Mouse (Mus musculus) layer of hippocampus, adult 18-20 months (tissue): Measurements from ENCODE around the gene Tssk6. TPM values are rescaled to one million over a fixed set of nuclear protein-coding genes. Genes with fewer than 3 reads are reported as not detected.

ENCODE experiments used
- DNase-seq, 2 experiments: peaks; one replicate each; pipeline ENCODE4 v3.0.0; 2022; ENCODE audit warnings: low spot score in 2 of 2
- long read RNA-seq: library from polyadenylated mRNA; stranded (forward); transcript quantifications from one replicate; pipeline ENCODE4 v2.0.0, GENCODE M21; 2021
- total RNA-seq, 2 experiments: library from RNA; stranded (reverse); gene quantifications; 2 replicates each; pipeline ENCODE4 v1.2.3; 2021

Tssk6 gene
- total RNA-seq, result under 1 TPM; 0.25 to 0.33 TPM
- long read RNA-seq, result 0 reads

- no peak for DNase-seq
Observed at GRCm38 (mm10) chr8:69902163-69903062, at the start of gene Tssk6, which contains the start of the genes Ndufa13 and Yjefn3. Gene Tssk6, plus strand, starts transcription at chr8:69902184. Gene Ndufa13, minus strand, starts transcription at chr8:69902558. Gene Yjefn3, minus strand, starts transcription at chr8:69902712.

GRCm38 (mm10) chr8:69853869-69854268, 48.1 kb upstream of the Tssk6 start:
- DNase-seq, result no peak

GRCm38 (mm10) chr8:69860807-69861206, 41.2 kb upstream of the Tssk6 start:
- no peak for DNase-seq

DNA sequence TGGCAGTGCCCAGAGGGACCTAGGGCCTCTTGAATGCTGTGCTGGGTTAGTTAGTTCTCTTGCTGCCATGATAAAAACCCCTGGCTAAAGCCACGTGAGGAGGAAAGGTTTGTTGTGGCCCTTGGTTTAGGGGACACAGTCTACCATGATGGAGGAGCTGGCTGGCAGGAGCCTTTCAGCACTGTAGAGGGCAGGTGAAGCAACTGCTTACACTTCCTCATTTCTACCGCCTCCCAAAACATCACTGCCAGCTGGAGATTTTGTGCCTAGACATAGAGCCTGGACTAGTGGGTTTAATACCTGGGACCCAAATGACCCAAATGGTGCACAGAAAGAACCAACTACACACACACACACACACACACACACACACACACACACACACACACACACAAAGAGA, 40.7 kb upstream of the Tssk6 start:
- no peak for DNase-seq

DNA sequence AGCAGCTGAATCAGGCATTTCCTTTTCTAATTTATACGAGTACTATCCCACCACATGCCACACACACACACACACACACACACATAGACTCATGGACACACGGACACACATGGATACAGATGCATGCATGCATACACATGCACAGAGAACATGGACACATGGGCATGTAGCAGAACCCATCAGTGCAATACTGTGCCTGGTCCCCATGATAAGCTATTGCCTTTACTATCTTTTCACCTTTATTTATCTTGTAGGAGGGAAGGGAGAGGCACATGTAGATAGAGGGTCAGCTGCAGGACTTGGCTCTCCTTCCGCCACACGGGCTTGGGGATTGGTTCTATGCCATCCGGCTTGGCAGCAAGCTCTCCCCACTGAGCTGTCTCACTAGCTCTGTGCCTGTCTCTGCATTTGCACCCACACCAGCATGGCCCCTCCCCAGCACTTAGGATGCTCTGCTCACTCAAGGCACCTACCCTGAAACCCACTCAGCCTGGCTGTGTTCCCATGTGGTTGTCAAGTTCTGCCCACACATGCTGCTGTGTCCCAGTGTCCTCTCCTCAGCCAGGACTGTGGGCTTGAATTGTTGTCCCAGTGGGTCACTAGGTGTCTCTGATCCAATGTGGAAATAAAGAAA, 38.5 kb upstream of the Tssk6 start:
- no peak for DNase-seq

- no peak for DNase-seq
Observed at GRCm38 (mm10) chr8:69864180-69864579, 37.8 kb upstream of the Tssk6 start.

DNA sequence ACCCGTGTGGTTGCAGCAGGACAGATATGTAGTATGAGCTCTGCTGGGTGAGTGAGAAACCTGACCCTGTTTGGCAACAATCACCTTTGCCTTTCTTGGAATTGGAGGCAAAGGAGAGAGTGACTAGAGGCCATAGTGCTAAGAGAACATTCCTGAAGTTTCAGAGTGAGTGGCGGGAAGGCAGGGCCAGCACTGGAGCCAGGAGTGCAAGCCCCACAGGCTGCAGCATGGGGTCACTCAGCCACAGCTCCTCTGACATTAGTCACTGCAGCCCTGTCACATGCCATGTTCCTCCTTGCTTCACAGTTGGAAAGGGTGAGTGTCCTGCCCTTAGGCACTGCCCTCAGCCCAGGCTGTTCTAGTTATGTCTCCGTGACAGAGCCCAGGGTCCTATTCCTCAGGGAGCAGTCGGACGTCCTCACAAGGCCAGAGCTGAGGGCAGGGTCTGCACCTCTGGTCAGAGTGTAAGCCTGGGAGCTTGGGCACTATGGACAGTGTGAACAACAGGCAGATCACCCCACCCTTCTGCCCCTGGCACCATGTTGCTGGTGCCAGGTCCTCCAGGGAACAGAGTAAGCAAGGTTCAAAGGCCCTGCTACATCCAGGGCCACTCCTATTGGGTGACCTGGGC, 34.2 kb upstream of the Tssk6 start:
- DNase-seq, result no peak

DNA sequence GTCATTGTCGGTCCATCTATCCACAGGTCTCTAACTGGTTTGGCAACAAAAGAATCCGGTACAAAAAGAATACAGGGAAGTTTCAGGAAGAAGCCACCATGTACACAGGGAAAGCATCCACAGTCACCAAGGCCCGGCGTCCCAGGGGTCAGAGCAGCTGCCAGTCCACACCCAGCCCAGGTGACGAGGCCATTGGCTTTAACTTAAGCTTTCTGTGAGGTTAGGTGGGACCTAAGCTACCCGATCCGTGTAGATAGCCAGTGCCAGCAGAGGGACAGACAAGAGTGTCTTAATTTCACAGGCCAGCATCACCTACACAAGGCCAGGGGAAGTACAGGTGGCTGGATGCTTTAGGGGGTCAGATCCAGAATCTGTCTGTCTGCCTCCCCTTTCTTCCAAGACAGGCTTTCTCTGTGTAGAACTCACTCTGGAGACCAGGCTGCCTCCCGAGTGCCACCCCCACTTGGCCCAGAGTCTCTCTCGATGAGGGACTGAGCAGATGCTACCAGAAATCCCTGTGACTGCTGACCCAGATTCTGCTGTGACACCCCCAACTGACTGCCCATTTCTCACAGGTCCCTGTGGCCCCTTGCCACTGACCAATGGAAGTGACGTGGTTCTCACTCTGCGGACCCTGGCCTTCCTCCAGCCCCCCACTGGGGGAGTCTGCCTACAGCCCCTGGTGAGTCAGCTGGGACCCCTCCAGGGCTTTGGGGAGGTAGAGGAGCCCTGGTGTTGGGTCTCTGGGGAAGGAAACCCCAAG, 31.8 kb upstream of the Tssk6 start:
- no peak for DNase-seq

- no peak for DNase-seq
Observed at GRCm38 (mm10) chr8:69870907-69871306, 31.1 kb upstream of the Tssk6 start.

DNA sequence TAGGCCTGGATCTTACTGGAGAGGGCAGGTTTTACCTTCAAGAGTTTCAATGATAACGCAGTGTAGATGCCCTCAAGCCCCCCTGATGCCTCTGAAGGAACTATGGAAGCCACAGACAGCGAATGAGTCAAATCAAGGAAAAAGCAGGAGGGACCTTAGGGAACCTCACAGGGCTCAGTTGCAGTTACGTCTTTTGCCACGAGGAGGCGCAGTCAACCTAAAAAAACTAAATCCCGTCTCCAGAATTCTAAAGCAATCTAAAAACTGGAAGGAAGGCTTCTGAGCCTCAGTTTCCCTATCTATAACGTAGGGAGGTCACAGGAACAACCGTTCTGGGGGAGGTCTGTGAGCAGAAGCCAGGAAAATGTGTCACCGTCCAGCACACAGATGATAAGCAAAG, 27.8 kb upstream of the Tssk6 start:
- DNase-seq, result peak in 1 of 2 experiments; percentile 81

DNA sequence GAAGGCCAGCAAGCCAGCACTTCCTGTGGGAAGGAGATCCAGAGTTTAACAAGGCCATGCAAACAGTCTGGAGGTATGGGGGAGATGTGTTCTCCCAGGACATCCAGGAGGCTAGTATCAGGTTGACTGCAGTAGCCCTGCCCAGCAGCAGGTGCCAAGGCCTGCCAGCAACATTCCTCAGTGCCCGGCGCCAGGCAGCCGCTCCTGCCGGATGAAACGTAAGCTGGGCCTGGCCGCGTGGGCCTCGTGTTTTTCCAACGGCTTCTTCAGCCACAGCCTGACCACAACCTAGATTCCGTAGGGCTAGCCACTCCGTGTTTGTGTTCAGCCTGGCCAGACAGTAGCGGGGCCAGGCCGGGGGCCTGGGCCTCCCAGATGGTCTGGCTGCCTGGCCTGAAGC, 27.3 kb upstream of the Tssk6 start:
- no peak for DNase-seq

DNA sequence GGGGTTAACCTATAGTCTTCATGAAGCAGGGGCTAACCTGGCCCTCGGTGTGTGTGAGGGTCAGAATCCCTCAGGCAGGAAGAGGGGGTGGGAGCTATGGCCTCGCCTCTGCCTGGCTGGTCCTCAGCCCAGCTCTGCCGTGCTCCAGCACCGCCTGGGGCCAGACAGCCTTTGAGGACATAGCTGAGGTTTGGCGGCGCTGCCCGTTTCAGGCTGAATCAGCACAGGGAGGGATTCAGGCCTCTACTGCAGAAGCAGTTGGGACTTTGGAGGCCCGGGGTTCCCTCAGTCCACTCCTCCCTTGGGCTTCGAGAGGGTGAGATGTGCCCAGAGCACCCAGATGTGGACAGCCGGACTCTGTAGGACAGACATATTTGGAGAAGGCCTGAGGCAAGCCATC, 25.9 kb upstream of the Tssk6 start:
- no peak for DNase-seq

- no peak for DNase-seq
Observed at GRCm38 (mm10) chr8:69876967-69877366, 25.0 kb upstream of the Tssk6 start.

DNA sequence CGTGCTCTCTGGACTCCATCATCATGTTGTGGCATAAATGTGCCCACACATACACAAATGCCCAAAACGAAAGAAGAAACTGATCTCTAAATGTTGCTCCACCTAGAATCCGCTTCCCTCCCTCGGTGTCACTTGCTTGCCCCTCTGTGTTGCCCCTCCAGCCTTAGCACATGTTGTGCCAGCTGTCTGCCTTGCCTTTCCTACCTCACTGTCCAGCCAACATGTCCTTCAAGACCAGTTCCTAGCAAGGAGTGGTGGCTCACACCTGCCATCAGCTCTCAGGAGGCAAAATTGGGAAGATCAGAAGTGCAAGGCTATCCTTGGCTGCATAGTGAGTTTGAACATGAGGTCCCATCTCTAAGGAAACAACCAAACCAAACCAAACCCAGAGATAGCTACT, 24.6 kb upstream of the Tssk6 start:
- no peak for DNase-seq

DNA sequence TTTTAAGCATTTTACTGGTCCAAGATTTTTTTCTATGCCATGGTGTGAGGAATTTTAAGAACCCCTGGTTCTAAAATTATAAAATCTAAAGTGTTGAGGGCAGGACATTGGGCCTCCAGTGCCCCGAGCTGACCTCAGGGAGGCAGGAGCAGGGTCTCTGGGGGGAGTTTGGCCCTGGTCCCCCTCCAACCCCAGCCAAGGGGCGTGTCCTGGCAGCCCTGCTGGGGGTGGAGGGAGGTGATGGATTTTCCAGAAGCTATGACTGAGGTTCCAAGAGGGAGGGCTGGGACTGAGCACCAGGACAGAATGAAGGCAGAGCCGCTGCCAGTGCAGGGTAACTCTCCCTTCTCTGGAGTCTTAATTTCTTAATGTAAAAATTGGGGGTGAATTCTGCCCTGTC, 24.0 kb upstream of the Tssk6 start:
- no peak for DNase-seq

GRCm38 (mm10) chr8:69879678-69880077, 22.3 kb upstream of the Tssk6 start:
- DNase-seq, result no peak

DNA sequence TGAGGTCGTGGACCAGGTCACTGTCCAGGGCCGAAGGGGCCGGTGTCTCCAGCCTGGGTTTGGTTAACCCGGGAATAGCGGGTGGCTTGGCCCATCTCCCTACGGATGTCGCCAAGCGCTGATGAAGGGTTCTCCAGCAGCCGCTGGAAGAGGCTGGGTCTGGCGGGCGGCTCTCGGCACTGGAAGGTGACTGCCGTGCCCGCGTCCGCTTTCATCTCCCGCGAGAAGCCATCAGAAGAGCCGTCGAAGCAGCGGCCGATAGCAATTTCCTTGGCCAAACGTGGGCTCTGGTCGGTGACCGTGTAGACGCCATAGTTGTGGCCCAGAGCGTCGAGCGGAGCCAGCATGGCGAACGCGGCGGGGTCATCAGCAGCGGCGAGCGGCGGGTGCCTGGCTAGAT, 21.1 kb upstream of the Tssk6 start:
- no peak for DNase-seq

DNA sequence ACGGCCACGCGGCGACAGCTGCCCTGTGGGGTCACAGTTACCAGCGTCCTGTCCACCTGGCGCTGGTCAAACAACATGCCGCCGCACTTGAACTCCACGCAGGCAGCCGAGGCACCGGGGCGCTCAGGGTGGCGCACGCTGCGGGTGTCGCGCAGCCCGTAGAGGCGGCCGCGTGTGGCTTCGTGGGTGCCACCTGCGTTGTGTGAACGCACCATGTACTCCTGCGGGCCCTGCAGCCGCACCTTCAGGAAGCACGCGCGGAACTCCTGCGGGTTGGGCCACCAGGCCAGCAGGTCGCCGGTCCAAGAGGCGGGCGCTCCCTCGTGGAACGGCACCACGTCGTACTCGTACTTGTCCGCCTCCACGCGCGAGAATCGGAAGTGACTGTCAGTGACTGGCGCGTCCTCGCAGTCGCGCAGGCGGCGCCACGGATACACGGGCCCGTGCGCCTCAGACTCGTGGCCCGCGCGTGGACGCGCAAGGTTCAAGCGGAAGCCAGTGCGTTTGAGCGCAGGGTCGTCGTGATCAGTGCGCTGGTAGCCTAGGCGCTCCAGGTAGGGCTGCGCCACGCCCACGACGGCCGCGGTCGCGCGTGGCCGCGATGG, 20.6 kb upstream of the Tssk6 start:
- no peak for DNase-seq

GRCm38 (mm10) chr8:69882021-69882756, 19.8 kb upstream of the Tssk6 start:
- no peak for DNase-seq
